In genomic region chr12:86077322-86077721, GRCm38 (mm10) we compare ENCODE assay signal across 8 mouse cellular contexts. TPM values are rescaled to one million over a fixed set of nuclear protein-coding genes. Genes with fewer than 3 reads are reported as not detected.
DNase-seq lines count a peak whose midpoint lies in the region; ATAC-seq lines count a peak whose summit lies in the region.

No protein-coding gene starts in this region.

- peaks cover 8% of the 10 kb centered on the region; the same call in 1 of the 2 replicates for H3K4me1 ChIP-seq in neural tube, embryonic 11.5 days (ENCODE audit: control insufficient read depth, insufficient read depth, low read length)
- peaks cover 41% of the 10 kb centered on the region for H3K4me1 ChIP-seq in embryonic facial prominence, embryonic 15.5 days
- peaks cover 12% of the 10 kb centered on the region for H3K4me1 ChIP-seq in intestine, embryonic 14.5 days (replicated peaks; ENCODE audit: control insufficient read depth, insufficient read depth, low read length)
- peaks cover 42% of the 10 kb centered on the region for H3K4me1 ChIP-seq in neural tube, embryonic 13.5 days (replicated peaks)

- WGBS in neural tube, embryonic 11.5 days = 11% methylated on average over 8 of the region's 8 CpGs
- WGBS in embryonic facial prominence, embryonic 15.5 days = 24% methylated on average over 8 of the region's 8 CpGs
- 23% methylated on average over 8 of the region's 8 CpGs for WGBS in intestine, embryonic 14.5 days
- 10% methylated on average over 8 of the region's 8 CpGs for whole genome bisulfite sequencing in neural tube, embryonic 13.5 days

- no peaks in the 10 kb centered on the region for H3K27me3 ChIP-seq in neural tube, embryonic 11.5 days (ENCODE audit: control insufficient read depth, insufficient read depth, low read length)
- no peaks in the 10 kb centered on the region for H3K27me3 ChIP-seq in embryonic facial prominence, embryonic 15.5 days
- no peaks in the 10 kb centered on the region for H3K27me3 ChIP-seq in intestine, embryonic 14.5 days (replicated peaks; ENCODE audit: control insufficient read depth, insufficient read depth, low read length)
- peaks cover 22% of the 10 kb centered on the region for H3K27me3 ChIP-seq in neural tube, embryonic 13.5 days

- H3K36me3 ChIP-seq in neural tube, embryonic 11.5 days (ENCODE audit: control insufficient read depth, insufficient read depth, low read length) = no peaks in the 10 kb centered on the region
- H3K36me3 ChIP-seq in embryonic facial prominence, embryonic 15.5 days = 0 out of 2 replicates have a peak, but pooled peaks cover under 1% of the 10 kb centered on the region
- no peaks in the 10 kb centered on the region for H3K36me3 ChIP-seq in intestine, embryonic 14.5 days (ENCODE audit: control insufficient read depth, insufficient read depth, low read length)
- no peaks in the 10 kb centered on the region for H3K36me3 ChIP-seq in neural tube, embryonic 13.5 days

- ATAC-seq in neural tube, embryonic 11.5 days (ENCODE audit: insufficient read depth, low FRiP score, low TSS enrichment) = no peak
- ATAC-seq in embryonic facial prominence, embryonic 15.5 days (ENCODE audit: insufficient number of reproducible peaks, low FRiP score, low TSS enrichment, low read depth) = no peak
- ATAC-seq in intestine, embryonic 14.5 days (replicated peaks; ENCODE audit: low FRiP score, low TSS enrichment, low read depth) = no peak
- ATAC-seq in neural tube, embryonic 13.5 days (ENCODE audit: low read depth) = no peak
- ATAC-seq in megakaryocyte progenitor cell, adult 5-6 weeks (replicated peaks; ENCODE audit: poor library complexity) = no peak

- H3K9ac ChIP-seq in neural tube, embryonic 11.5 days (ENCODE audit: low read length) = peak overlapping the region; percentile 35
- H3K9ac ChIP-seq in embryonic facial prominence, embryonic 15.5 days = peak overlapping the region; percentile 50
- peak overlapping the region; percentile 73 for H3K9ac ChIP-seq in intestine, embryonic 14.5 days (ENCODE audit: low read length)
- peak overlapping the region; percentile 73 for H3K9ac ChIP-seq in neural tube, embryonic 13.5 days

- peak overlapping the region; percentile 46 for H3K4me2 ChIP-seq in neural tube, embryonic 11.5 days (ENCODE audit: low read depth)
- H3K4me2 ChIP-seq in embryonic facial prominence, embryonic 15.5 days (replicated peaks) = peak overlapping the region; percentile 88
- peak overlapping the region; percentile 78 for H3K4me2 ChIP-seq in intestine, embryonic 14.5 days (ENCODE audit: low read length)
- H3K4me2 ChIP-seq in neural tube, embryonic 13.5 days = peak overlapping the region; percentile 86

- 0 out of 2 replicates have a peak overlapping the region, but pooled peaks have one; percentile 34 for H3K27ac ChIP-seq in neural tube, embryonic 11.5 days (ENCODE audit: low read depth, low read length)
- peak overlapping the region; percentile 99 for H3K27ac ChIP-seq in embryonic facial prominence, embryonic 15.5 days (replicated peaks)
- H3K27ac ChIP-seq in intestine, embryonic 14.5 days (ENCODE audit: low read depth) = no peak overlapping the region
- no peak overlapping the region; the same call in 1 of the 2 replicates for H3K27ac ChIP-seq in neural tube, embryonic 13.5 days (replicated peaks)

- peak overlapping the region; percentile 32 for H3K4me3 ChIP-seq in neural tube, embryonic 11.5 days (ENCODE audit: low read depth, low read length)
- peak overlapping the region; percentile 60 for H3K4me3 ChIP-seq in embryonic facial prominence, embryonic 15.5 days (replicated peaks)
- peak overlapping the region; percentile 54 for H3K4me3 ChIP-seq in intestine, embryonic 14.5 days (ENCODE audit: low read depth, low read length)
- H3K4me3 ChIP-seq in neural tube, embryonic 13.5 days = peak overlapping the region; percentile 55

- H3K9me3 ChIP-seq in neural tube, embryonic 11.5 days (ENCODE audit: control insufficient read depth, low read length) = no peaks in the 10 kb centered on the region
- no peaks in the 10 kb centered on the region for H3K9me3 ChIP-seq in embryonic facial prominence, embryonic 15.5 days (replicated peaks)
- H3K9me3 ChIP-seq in intestine, embryonic 14.5 days (ENCODE audit: control insufficient read depth, low read length) = no peaks in the 10 kb centered on the region
- no peaks in the 10 kb centered on the region for H3K9me3 ChIP-seq in neural tube, embryonic 13.5 days

- DNase-seq in neural tube, embryonic 11.5 days (ENCODE audit: low spot score) = peak; percentile 13
- DNase-seq in neural tube, embryonic 10.5 days (ENCODE audit: extremely low spot score, low spot score) = no peak
- DNase-seq in intestine, embryonic 14.5 days (ENCODE audit: low spot score) = peak; percentile 61
- DNase-seq in layer of hippocampus, adult 9-11 months = no peak
- no peak for DNase-seq in B cell, adult 2 months

RNA-seq across cellular contexts. Expression of gene Tgfb3, which starts 1.5 kb away (rescaled TPM):
- polyA plus RNA-seq in neural tube, embryonic 11.5 days (2014; fragmentation: Nextera tagmentation; extraction: Ambion mirVana) = 10.1 and 11.6 TPM in 2 replicates
- polyA plus RNA-seq in embryonic facial prominence, embryonic 15.5 days (2015; fragmentation: Nextera tagmentation; extraction: Ambion mirVana) = 67.5 and 71.6 TPM in 2 replicates
- polyA plus RNA-seq in intestine, embryonic 14.5 days (2014; fragmentation: Nextera tagmentation; extraction: Ambion mirVana) = 22.0 and 22.1 TPM in 2 replicates
- 8.1 and 10.4 TPM in 2 replicates for polyA plus RNA-seq in neural tube, embryonic 13.5 days (2015; fragmentation: Nextera tagmentation; extraction: Ambion mirVana)
- total RNA-seq in megakaryocyte progenitor cell, adult 5-6 weeks (2015) = not detected in 2 replicates
- 0.17 TPM in 1 of 2 replicates, not detected in the other for total RNA-seq in megakaryocyte progenitor cell, adult 5-6 weeks (2017)

RNA-seq across cellular contexts. Expression of gene Ift43, which starts 5.0 kb away (rescaled TPM):
- 84.0 and 88.1 TPM in 2 replicates for polyA plus RNA-seq in neural tube, embryonic 11.5 days (2014; fragmentation: Nextera tagmentation; extraction: Ambion mirVana)
- polyA plus RNA-seq in embryonic facial prominence, embryonic 15.5 days (2015; fragmentation: Nextera tagmentation; extraction: Ambion mirVana) = 83.6 and 97.9 TPM in 2 replicates
- polyA plus RNA-seq in intestine, embryonic 14.5 days (2014; fragmentation: Nextera tagmentation; extraction: Ambion mirVana) = 81.5 and 88.7 TPM in 2 replicates
- 58.4 and 62.2 TPM in 2 replicates for polyA plus RNA-seq in neural tube, embryonic 13.5 days (2015; fragmentation: Nextera tagmentation; extraction: Ambion mirVana)
- total RNA-seq in megakaryocyte progenitor cell, adult 5-6 weeks (2015) = 0.57 TPM in 1 of 2 replicates, not detected in the other
- total RNA-seq in megakaryocyte progenitor cell, adult 5-6 weeks (2017) = 1.2 TPM in 1 of 2 replicates, not detected in the other

Comparison
In these comparisons a context has a peak if more than half of its experiments do, and no peak if none do; other contexts are left out.
1. DNase-seq: peak in neural tube, embryonic 11.5 days (single experiment) and intestine, embryonic 14.5 days (single experiment); none in neural tube, embryonic 10.5 days (single experiment), layer of hippocampus, adult 9-11 months (single experiment) and B cell, adult 2 months (0 of 2).
2. H3K27ac ChIP-seq: peak in neural tube, embryonic 11.5 days (single experiment) and embryonic facial prominence, embryonic 15.5 days (single experiment); none in intestine, embryonic 14.5 days (single experiment) and neural tube, embryonic 13.5 days (single experiment).
3. Peak in every context shown above with its lines, with median percentiles within 50 percentile points of each other: H3K4me2 ChIP-seq, H3K4me3 ChIP-seq and H3K9ac ChIP-seq.